ENCODE assay signal across 25 mouse cellular contexts in genomic region chr7:129853596-129853995, GRCm38 (mm10).
DNase-seq lines count a peak whose midpoint lies in the region; ATAC-seq and TF ChIP-seq lines count a peak whose summit lies in the region.
"Had no signal": no experiment of that assay in that cellular context is flagged by ENCODE, and none has a peak within 500 bp of the region (broad histone marks: within the 10 kb centered on the region; RNA-seq: fewer than 3 reads in every experiment).

No protein-coding gene starts in this region.

- H3K27me3 ChIP-seq in midbrain, embryonic 10.5 days (ENCODE audit: low read depth, poor library complexity, severe bottlenecking) = no peaks in the 10 kb centered on the region
- H3K27me3 ChIP-seq in midbrain, embryonic 15.5 days (replicated peaks) = no peaks in the 10 kb centered on the region
- H3K27me3 ChIP-seq: forebrain, embryonic 12.5 days; forebrain, embryonic 15.5 days; heart, embryonic 13.5 days; Patski had no signal

- peak overlapping the region; percentile 57; the same call in 1 of the 2 replicates for H3K27ac ChIP-seq in midbrain, embryonic 10.5 days (replicated peaks)
- H3K27ac ChIP-seq in midbrain, embryonic 15.5 days = no peak overlapping the region
- H3K27ac ChIP-seq: forebrain, embryonic 12.5 days; forebrain, embryonic 15.5 days; heart, adult 2 months; heart, embryonic 10.5 days; heart, embryonic 13.5 days; hindbrain, embryonic 14.5 days; hindbrain, postnatal 0 days had no signal

- H3K4me1 ChIP-seq in midbrain, embryonic 10.5 days = peaks cover 10% of the 10 kb centered on the region
- H3K4me1 ChIP-seq in midbrain, embryonic 15.5 days = peaks cover 8% of the 10 kb centered on the region
- H3K4me1 ChIP-seq: forebrain, embryonic 15.5 days had no signal

- H3K36me3 ChIP-seq in midbrain, embryonic 10.5 days = no peaks in the 10 kb centered on the region
- no peaks in the 10 kb centered on the region for H3K36me3 ChIP-seq in midbrain, embryonic 15.5 days (replicated peaks)
- H3K36me3 ChIP-seq: forebrain, embryonic 12.5 days; forebrain, embryonic 15.5 days; heart, embryonic 10.5 days; heart, embryonic 13.5 days had no signal

- intact Hi-C loops in heart, postnatal 14 days (cut with DNase I) = no loop called here

- no peak for ATAC-seq in midbrain, embryonic 15.5 days (replicated peaks)
- ATAC-seq: forebrain, embryonic 15.5 days; hindbrain, postnatal 0 days; inflammation-experienced regulatory T-cells, adult 6 months; intestine, embryonic 16.5 days; Patski had no signal

- no peak for TF ChIP-seq CTCF in brain, embryonic 14.5 days (IDR thresholded peaks at IDR 0.05; ENCODE audit: borderline replicate concordance, extremely low read depth, insufficient read depth, insufficient read length)

- H3K4me2 ChIP-seq in midbrain, embryonic 15.5 days = no peak overlapping the region
- H3K4me2 ChIP-seq: forebrain, embryonic 12.5 days; forebrain, embryonic 15.5 days; heart, embryonic 13.5 days; hindbrain, embryonic 14.5 days had no signal

- no peak overlapping the region for H3K4me3 ChIP-seq in midbrain, embryonic 10.5 days
- H3K4me3 ChIP-seq in midbrain, embryonic 15.5 days = no peak overlapping the region
- H3K4me3 ChIP-seq: erythroblast, embryonic 14.5 days; forebrain, embryonic 12.5 days; forebrain, embryonic 15.5 days; heart, adult 2 months; heart, embryonic 10.5 days; heart, embryonic 13.5 days had no signal

- peak; percentile 33 for DNase-seq in embryo, embryonic 10.5 days (ENCODE audit: low spot score)
- no peak for DNase-seq in embryo, embryonic 9.5 days (ENCODE audit: extremely low spot score)
- peak; percentile 43 for DNase-seq in heart, adult 11 months
- no peak for DNase-seq in heart, postnatal 14 days
- DNase-seq in midbrain, embryonic 10.5 days (ENCODE audit: low spot score) = no peak
- peak; percentile 58 for DNase-seq in brain, embryonic 14.5 days (ENCODE audit: low read depth)
- no peak for DNase-seq in Muller cell, postnatal 12 days (ENCODE audit: inconsistent ontology term)
- DNase-seq: adrenal gland, postnatal 14 days; cerebellum, adult 11-12 months; cerebellum, adult 9-10 months; cerebellum, postnatal 14 days; gastrocnemius, postnatal 25 days; heart, adult 2 months; kidney, adult 18-20 months had no signal

- 50% methylated on average over 7 of the region's 7 CpGs for WGBS in midbrain, embryonic 10.5 days
- 28% methylated on average over 7 of the region's 7 CpGs for WGBS in midbrain, embryonic 15.5 days

- H3K9ac ChIP-seq in midbrain, embryonic 15.5 days = no peak overlapping the region
- H3K9ac ChIP-seq: forebrain, embryonic 12.5 days; forebrain, embryonic 15.5 days; heart, embryonic 13.5 days; hindbrain, embryonic 14.5 days had no signal

- TF ChIP-seq POLR2A in brain, embryonic 14.5 days (IDR thresholded peaks at IDR 0.05; ENCODE audit: borderline replicate concordance, extremely low read depth, insufficient read depth, insufficient read length, poor library complexity, severe bottlenecking) = no peak

- H3K9me3 ChIP-seq in midbrain, embryonic 10.5 days (replicated peaks) = no peaks in the 10 kb centered on the region
- no peaks in the 10 kb centered on the region for H3K9me3 ChIP-seq in midbrain, embryonic 15.5 days
- H3K9me3 ChIP-seq: forebrain, embryonic 12.5 days; forebrain, embryonic 15.5 days; heart, embryonic 10.5 days; heart, embryonic 13.5 days had no signal

Comparison
In these comparisons a context has a peak if more than half of its experiments do, and no peak if none do; other contexts are left out.
1. DNase-seq: peak in embryo, embryonic 10.5 days (single experiment), heart, adult 11 months (single experiment) and brain, embryonic 14.5 days (single experiment); none in embryo, embryonic 9.5 days (single experiment), heart, postnatal 14 days (0 of 2), midbrain, embryonic 10.5 days (single experiment) and Muller cell, postnatal 12 days (single experiment).